In genomic region chr12:16894396-16895220, GRCm38 (mm10) we compare ENCODE assay signal across 8 mouse cellular contexts. TPM values are rescaled to one million over a fixed set of nuclear protein-coding genes. Genes with fewer than 3 reads are reported as not detected.
DNase-seq lines count a peak whose midpoint lies in the region; ATAC-seq and TF ChIP-seq lines count a peak whose summit lies in the region.

Gene Rock2, plus strand, starts transcription at chr12:16894895.

- no peak for TF ChIP-seq EP300 in liver, embryonic 14.5 days (IDR thresholded peaks at IDR 0.05; ENCODE audit: low read depth)

- H3K4me3 ChIP-seq in forebrain, embryonic 10.5 days = peak within 1 kb of the TSS; percentile 81
- H3K4me3 ChIP-seq in heart, embryonic 14.5 days (ENCODE audit: control insufficient read depth in 1 of 2, insufficient read depth in 1 of 2, low read depth in 1 of 2, low read length in 2 of 2) = peak within 1 kb of the TSS; percentile 73 to 93
- peak within 1 kb of the TSS; percentile 76 to 99 for H3K4me3 ChIP-seq in liver, embryonic 14.5 days (ENCODE audit: insufficient read depth in 1 of 2, low read depth in 2 of 2, low read length in 2 of 2)

- H3K27me3 ChIP-seq in forebrain, embryonic 10.5 days (ENCODE audit: poor library complexity, severe bottlenecking) = no peaks in the 10 kb centered on the region
- no peaks in the 10 kb centered on the region for H3K27me3 ChIP-seq in heart, embryonic 14.5 days (ENCODE audit: control insufficient read depth, insufficient read depth, low read length)
- H3K27me3 ChIP-seq in liver, embryonic 14.5 days (ENCODE audit: control insufficient read depth, insufficient read depth, low read length) = no peaks in the 10 kb centered on the region
- H3K27me3 ChIP-seq in splenic B cell, adult 2 months (ENCODE audit: control insufficient read depth, insufficient read depth, low read length, poor library complexity, severe bottlenecking) = no peaks in the 10 kb centered on the region; the same call in 1 of the 2 replicates

- H3K36me3 ChIP-seq in forebrain, embryonic 10.5 days (replicated peaks) = no peaks in the 10 kb centered on the region
- H3K36me3 ChIP-seq in heart, embryonic 14.5 days (ENCODE audit: control insufficient read depth, insufficient read depth, low read length) = no peaks in the 10 kb centered on the region
- no peaks in the 10 kb centered on the region for H3K36me3 ChIP-seq in liver, embryonic 14.5 days (replicated peaks; ENCODE audit: control insufficient read depth, insufficient read depth, low read depth)
- no peaks in the 10 kb centered on the region for H3K36me3 ChIP-seq in splenic B cell, adult 2 months (ENCODE audit: control insufficient read depth, insufficient read depth, low read length, poor library complexity, severe bottlenecking)

- WGBS in forebrain, embryonic 10.5 days = under 1% methylated on average over 104 of the region's 130 CpGs
- under 1% methylated on average over 86 of the region's 130 CpGs for WGBS in heart, embryonic 14.5 days
- under 1% methylated on average over 103 of the region's 130 CpGs for WGBS in liver, embryonic 14.5 days (ENCODE audit: insufficient replicate concordance)

- no peak for TF ChIP-seq CTCF in liver, embryonic 14.5 days (IDR thresholded peaks at IDR 0.05; ENCODE audit: low read depth)

- peaks cover 46% of the 10 kb centered on the region for H3K4me1 ChIP-seq in forebrain, embryonic 10.5 days
- peaks cover 4 to 39% of the 10 kb centered on the region in 2 experiments for H3K4me1 ChIP-seq in heart, embryonic 14.5 days (ENCODE audit: control insufficient read depth in 2 of 2, insufficient read depth in 2 of 2, low read length in 2 of 2)
- H3K4me1 ChIP-seq in liver, embryonic 14.5 days (replicated peaks; ENCODE audit: control insufficient read depth in 2 of 2, insufficient read depth in 2 of 2, low read length in 1 of 2) = peaks cover 29 to 31% of the 10 kb centered on the region in 2 experiments

- peak; percentile 92 for ATAC-seq in heart, embryonic 14.5 days (ENCODE audit: insufficient number of reproducible peaks, insufficient read depth, low FRiP score, low read depth)
- ATAC-seq in liver, embryonic 14.5 days (ENCODE audit: insufficient read depth) = peak; percentile 90

- peak within 1 kb of the TSS; percentile 98 for H3K9ac ChIP-seq in heart, embryonic 14.5 days (ENCODE audit: low read length)
- H3K9ac ChIP-seq in liver, embryonic 14.5 days (replicated peaks) = peak within 1 kb of the TSS; percentile 91

- H3K9me3 ChIP-seq in forebrain, embryonic 10.5 days = no peaks in the 10 kb centered on the region
- no peaks in the 10 kb centered on the region for H3K9me3 ChIP-seq in heart, embryonic 14.5 days (ENCODE audit: control insufficient read depth, low read length)
- H3K9me3 ChIP-seq in liver, embryonic 14.5 days (ENCODE audit: control insufficient read depth, low read length) = no peaks in the 10 kb centered on the region

- H3K4me2 ChIP-seq in heart, embryonic 14.5 days (ENCODE audit: low read length) = peak within 1 kb of the TSS; percentile 89
- H3K4me2 ChIP-seq in liver, embryonic 14.5 days (ENCODE audit: low read depth) = peak within 1 kb of the TSS; percentile 96

- peak within 1 kb of the TSS; percentile 98 for H3K27ac ChIP-seq in forebrain, embryonic 10.5 days
- peak within 1 kb of the TSS; percentile 98 to 99 for H3K27ac ChIP-seq in heart, embryonic 14.5 days (replicated peaks in 1 of 2; ENCODE audit: control insufficient read depth in 1 of 2, insufficient read depth in 1 of 2, low read depth in 2 of 2, low read length in 2 of 2)
- peak within 1 kb of the TSS; percentile 71 for H3K27ac ChIP-seq in liver, embryonic 14.5 days

- peak; percentile 68 to 72 for DNase-seq in CD8-positive naive resting alpha-beta T cell, adult 2 months (ENCODE audit: low read depth in 2 of 2, low spot score in 2 of 2)
- peak; percentile 75 for DNase-seq in c-Kit-negative CD71-positive TER-119-positive erythroid progenitor cells, embryonic 14.5 days (ENCODE audit: low read depth, low spot score)
- peak; percentile 86 for DNase-seq in forebrain, embryonic 10.5 days (ENCODE audit: extremely low spot score, low spot score)
- peak; percentile 94 for DNase-seq in kidney, postnatal 10 days
- peak; percentile 66 to 72 (median 69) for DNase-seq in liver, embryonic 14.5 days (ENCODE audit: low read depth in 3 of 3, low spot score in 3 of 3)
- peak; percentile 67 to 77 for DNase-seq in natural killer cell, adult 2 months (ENCODE audit: low spot score in 2 of 2)
- peak; percentile 83 for DNase-seq in splenic B cell, adult 2 months (ENCODE audit: low read depth, low spot score)

RNA-seq across cellular contexts. Expression of gene Rock2, which starts in this region (rescaled TPM):
- polyA plus RNA-seq in forebrain, embryonic 10.5 days (2016; fragmentation: Nextera tagmentation; extraction: Ambion mirVana) = 10.5 and 11.5 TPM in 2 replicates
- polyA plus RNA-seq in heart, embryonic 14.5 days (2014; fragmentation: Nextera tagmentation; extraction: Ambion mirVana) = 24.8 and 26.7 TPM in 2 replicates
- polyA plus RNA-seq in liver, embryonic 14.5 days (2012; rRNA removed) = 3.7 and 5.7 TPM in 2 replicates
- 5.1 and 6.6 TPM in 2 replicates for polyA plus RNA-seq in liver, embryonic 14.5 days (2014; fragmentation: Nextera tagmentation; extraction: Ambion mirVana)

Comparison
In these comparisons a context has a peak if more than half of its experiments do, and no peak if none do; other contexts are left out.
1. Peak in every context shown above with its lines: DNase-seq, ATAC-seq, H3K4me3 ChIP-seq and H3K27ac ChIP-seq.